ENCODE assay signal across 8 mouse cellular contexts in the genomic region with DNA sequence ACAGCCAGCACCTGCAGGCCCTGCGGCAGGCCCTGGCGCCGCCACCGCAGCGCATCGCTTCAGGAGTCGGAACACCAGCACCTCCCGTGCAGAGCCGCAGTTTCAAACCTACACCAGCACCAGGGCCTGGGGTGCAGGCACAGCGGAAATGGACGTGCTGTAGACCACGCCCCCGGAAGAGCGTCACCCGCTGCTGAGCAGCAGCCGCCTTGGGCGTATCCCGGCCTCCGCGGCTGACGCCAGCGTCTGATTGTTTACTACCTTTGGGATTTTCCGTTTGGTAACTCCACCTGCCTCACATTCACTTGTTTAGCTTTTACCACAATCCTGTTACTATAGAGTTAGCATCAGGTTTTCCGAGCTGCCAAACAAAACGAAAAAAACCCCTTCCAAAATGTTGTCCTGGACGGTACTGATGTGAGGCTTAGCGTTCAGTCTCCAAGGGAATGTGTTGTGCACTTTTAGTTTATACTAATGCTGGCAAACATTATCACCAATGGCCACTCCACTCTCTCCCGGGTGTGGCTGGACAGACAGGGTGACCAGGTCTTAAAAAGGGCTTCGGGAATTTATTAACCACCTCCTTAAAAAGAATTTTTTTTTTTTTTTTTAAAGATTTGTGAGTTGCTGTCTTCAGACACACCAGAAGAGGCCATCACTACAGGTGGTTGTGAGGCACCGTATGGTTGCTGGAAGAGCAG. TPM values are rescaled to one million over a fixed set of nuclear protein-coding genes. Genes with fewer than 3 reads are reported as not detected.
DNase-seq lines count a peak whose midpoint lies in the region; ATAC-seq lines count a peak whose summit lies in the region.

Polg2 (minus strand) TSS at position 150 of the 701 bp plus-strand sequence.

- peak within 1 kb of the TSS; percentile 83 for H3K4me3 ChIP-seq in hindbrain, embryonic 16.5 days (ENCODE audit: low read length)
- peak within 1 kb of the TSS; percentile 64 for H3K4me3 ChIP-seq in macrophage (ENCODE audit: inconsistent target)

- peak within 1 kb of the TSS; percentile 91 for H3K9ac ChIP-seq in hindbrain, embryonic 16.5 days (ENCODE audit: low read depth, low read length)

- peak within 1 kb of the TSS; percentile 78 for H3K4me2 ChIP-seq in hindbrain, embryonic 16.5 days (ENCODE audit: low read length)

- H3K27ac ChIP-seq in hindbrain, embryonic 16.5 days (ENCODE audit: low read depth, low read length), result peak within 1 kb of the TSS; percentile 90
- peak within 1 kb of the TSS; percentile 71 for H3K27ac ChIP-seq in macrophage

- peak; percentile 99 for ATAC-seq in hindbrain, embryonic 16.5 days

- peak; percentile 99 for DNase-seq in T-cell, adult 2 months (ENCODE audit: low spot score)
- DNase-seq in cerebellum, postnatal 36 days, result peak; percentile 84 to 86
- DNase-seq in gastrocnemius, adult 18-20 months (ENCODE audit: low spot score), result peak; percentile 89
- DNase-seq in left cerebral cortex, adult 18-20 months (ENCODE audit: low spot score in 2 of 2), result peak; percentile 85 to 93
- peak; percentile 94 for DNase-seq in right cerebral cortex, adult 18-20 months
- peak; percentile 91 for DNase-seq in urinary bladder, postnatal 14 days (ENCODE audit: low spot score)

- 2% methylated on average over 30 of the region's 30 CpGs for WGBS in hindbrain, embryonic 16.5 days
- 3% methylated on average over 25 of the region's 30 CpGs for WGBS in macrophage (ENCODE audit: missing documents)

- peaks cover 6% of the 10 kb centered on the region for H3K4me1 ChIP-seq in hindbrain, embryonic 16.5 days (ENCODE audit: control insufficient read depth, insufficient read depth, low read depth, low read length)

- H3K9me3 ChIP-seq in hindbrain, embryonic 16.5 days (ENCODE audit: control insufficient read depth, low read length), result no peaks in the 10 kb centered on the region

- H3K36me3 ChIP-seq in hindbrain, embryonic 16.5 days (ENCODE audit: control insufficient read depth, insufficient read depth, low read length), result peaks cover 29% of the 10 kb centered on the region
- H3K36me3 ChIP-seq in macrophage (ENCODE audit: inconsistent target), result peaks cover 53% of the 10 kb centered on the region

- H3K27me3 ChIP-seq in hindbrain, embryonic 16.5 days (replicated peaks; ENCODE audit: control insufficient read depth, insufficient read depth, low read length), result no peaks in the 10 kb centered on the region

- peaks cover 51% of the 10 kb centered on the region for H3K79me2 ChIP-seq in macrophage (ENCODE audit: inconsistent target)

RNA-seq across cellular contexts. Expression of gene Polg2, which starts in this region (rescaled TPM):
- 1 to 10 TPM; 2.4 TPM for total RNA-seq in gastrocnemius, adult 18-20 months (2021)
- 9.1 and 9.9 TPM in 2 replicates for polyA plus RNA-seq in hindbrain, embryonic 16.5 days (2015; fragmentation: Nextera tagmentation; extraction: Ambion mirVana)
- 1 to 10 TPM; 3.0 TPM for total RNA-seq in left cerebral cortex, adult 18-20 months (2021)
- total RNA-seq in macrophage (2018; cell fraction: chromatin; rRNA removed), result 10 to 100 TPM in 16 of 26 experiments, 1 to 10 TPM in 10; 1.9 to 90.8 (median 16.4) TPM
- total RNA-seq in macrophage (2018; cell fraction: cytosol; rRNA removed), result 1 to 10 TPM in 20 of 26 experiments, under 1 TPM in 6; 0.62 to 3.6 (median 1.8) TPM
- total RNA-seq in macrophage (2018; cell fraction: nucleus; rRNA removed), result 10 to 100 TPM in 12 of 26 experiments, 1 to 10 TPM in 14; 1.7 to 24.1 (median 9.8) TPM
- 1.2 to 4.5 TPM (median 1.9 TPM) in 3 replicates for polyA plus RNA-seq in macrophage (2018)

Comparison
In these comparisons a context has a peak if more than half of its experiments do, and no peak if none do; other contexts are left out.
1. Peak in every context shown above with its lines: DNase-seq, ATAC-seq, H3K4me3 ChIP-seq and H3K27ac ChIP-seq.